Mouse (Mus musculus) lung, embryonic 15.5 days (tissue): ENCODE measurements around the gene Zbtb45. TPM values are rescaled to one million over a fixed set of nuclear protein-coding genes. Genes with fewer than 3 reads are reported as not detected.

Source experiments
- ATAC-seq: fragments of 200-750 bp; cut with Nextera tagmentation; 2 replicates; pipeline ENCODE4 v1.8.0; 2017; ENCODE audit warnings: moderate number of reproducible peaks, borderline replicate concordance; ENCODE audit not compliant: low FRiP score, low TSS enrichment; ENCODE audit errors: extremely low read depth
- H3K27ac ChIP-seq: fragments of 300-500 bp; sonication (generic); 2 replicates; pipeline ENCODE4 v1.5.1; 2015; ENCODE audit warnings: moderate library complexity, mild to moderate bottlenecking, inconsistent platforms
- H3K27me3 ChIP-seq: fragments of 300-500 bp; sonication (generic); 2 replicates; pipeline ENCODE4 v1.6.1; 2015; ENCODE audit warnings: inconsistent platforms
- H3K36me3 ChIP-seq: fragments of 300-500 bp; sonication (generic); 2 replicates; pipeline ENCODE4 v1.6.1; 2015; ENCODE audit warnings: inconsistent platforms
- H3K4me1 ChIP-seq: fragments of 300-500 bp; sonication (generic); 2 replicates; pipeline ENCODE4 v1.6.1; 2015; ENCODE audit warnings: inconsistent platforms
- H3K4me2 ChIP-seq: fragments of 300-500 bp; sonication (generic); 2 replicates; pipeline ENCODE4 v1.6.1; 2015; ENCODE audit warnings: inconsistent platforms, mild to moderate bottlenecking, moderate library complexity
- H3K4me3 ChIP-seq: fragments of 300-500 bp; sonication (generic); 2 replicates; pipeline ENCODE4 v1.5.1; 2015; ENCODE audit warnings: mild to moderate bottlenecking, inconsistent platforms
- H3K9ac ChIP-seq: fragments of 300-500 bp; sonication (generic); 2 replicates; pipeline ENCODE4 v1.6.1; 2015; ENCODE audit warnings: inconsistent platforms
- H3K9me3 ChIP-seq: fragments of 300-500 bp; sonication (generic); 2 replicates; pipeline ENCODE4 v1.6.1; 2016; ENCODE audit warnings: inconsistent platforms
- WGBS: fragments of 180-500 bp; shearing (Covaris S2); methylation state at CpG from one replicate; pipeline ENCODE4 v1.1.7; 2015; 5-methylcytosine and 5-hydroxymethylcytosine counted together
- polyA plus RNA-seq: library from polyadenylated mRNA; unstranded; fragments of >200 nt; fragmentation: Nextera tagmentation; extraction: Ambion mirVana; gene quantifications from 2 replicates; pipeline ENCODE4 v1.2.1, GENCODE M21; 2015

The Zbtb45 gene
- 24.8 and 27.8 TPM in 2 replicates for polyA plus RNA-seq

DNA sequence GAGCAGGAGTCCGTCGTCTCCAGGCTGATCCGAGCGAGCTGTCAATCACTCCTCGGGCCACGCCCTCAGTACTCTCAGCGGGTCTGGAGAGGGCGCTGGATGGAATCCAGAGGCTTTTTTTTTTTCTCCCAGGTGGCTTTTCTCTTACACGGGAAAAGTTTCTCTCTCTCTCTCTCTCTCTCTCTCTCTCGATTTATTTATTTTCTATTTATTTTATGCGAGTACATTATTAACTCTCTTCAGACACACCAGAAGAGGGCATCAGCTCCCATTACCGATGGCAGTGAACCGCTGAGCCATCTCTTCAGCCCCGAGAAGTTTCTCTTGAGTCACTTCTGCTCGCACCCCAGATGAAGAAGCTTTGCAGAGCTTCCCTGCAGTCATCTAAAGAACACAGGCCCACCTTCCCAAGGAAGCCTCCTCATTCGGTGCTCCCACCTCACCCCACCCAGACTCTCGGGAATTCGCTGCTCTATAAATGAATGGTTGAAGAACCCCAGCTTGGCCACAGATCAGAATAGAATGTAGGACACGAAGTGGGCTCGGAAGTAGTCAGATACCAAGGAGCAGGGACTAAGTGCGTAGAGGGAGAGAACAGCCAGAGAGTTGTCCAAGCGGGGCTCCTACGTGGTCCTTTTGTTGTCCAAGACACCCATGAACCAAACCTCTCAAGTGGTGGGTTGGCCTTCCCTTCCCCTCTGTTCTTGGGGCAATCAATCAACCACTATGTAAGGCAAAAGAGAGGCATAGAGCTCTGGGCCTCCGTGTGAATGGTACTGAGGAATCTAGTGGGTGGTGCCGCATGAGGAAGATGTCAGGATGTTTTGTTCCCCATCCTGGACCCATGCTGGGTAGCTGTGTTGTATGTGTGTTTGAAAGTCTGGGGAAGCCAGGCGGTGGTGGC is at the start of gene Zbtb45:
TSS of gene Zbtb45 (minus strand) at position 30 of the 904 bp plus-strand sequence.
- Histone ChIP-seq H3K4me1 (peaks cover 10% of the 10 kb centered on the region), H3K27ac (peak within 1 kb of the TSS; percentile 97), H3K36me3 (peaks cover 27% of the 10 kb centered on the region), H3K27me3 (no peaks in the 10 kb centered on the region), H3K4me2 (peak within 1 kb of the TSS; percentile 84), H3K9me3 (no peaks in the 10 kb centered on the region), H3K4me3 (peak within 1 kb of the TSS; percentile 74), H3K9ac (peak within 1 kb of the TSS; percentile 86)
- WGBS, result 10% methylated on average over 26 of the region's 26 CpGs
- no peak for ATAC-seq

- Histone ChIP-seq H3K4me1 (no peaks in the 10 kb centered on the region), H3K9me3 (no peaks in the 10 kb centered on the region), H3K4me2 (no peak overlapping the region), H3K9ac (no peak overlapping the region), H3K27ac (no peak overlapping the region), H3K4me3 (no peak overlapping the region), H3K36me3 (no peaks in the 10 kb centered on the region), H3K27me3 (no peaks in the 10 kb centered on the region)
- WGBS, result 92% methylated on average over 9 of the region's 9 CpGs
- no peak for ATAC-seq
These were observed 49.7 kb upstream of the Zbtb45 start for GRCm38 (mm10) chr7:13059536-13059935.

- Histone ChIP-seq H3K4me1 (peaks cover 5% of the 10 kb centered on the region), H3K4me2 (no peak overlapping the region), H3K9ac (no peak overlapping the region), H3K36me3 (no peaks in the 10 kb centered on the region), H3K27ac (no peak overlapping the region), H3K4me3 (no peak overlapping the region), H3K27me3 (no peaks in the 10 kb centered on the region), H3K9me3 (no peaks in the 10 kb centered on the region)
- WGBS, result 62% methylated on average over 8 of the region's 8 CpGs
- no peak for ATAC-seq
These were observed 47.3 kb upstream of the Zbtb45 start for GRCm38 (mm10) chr7:13056913-13057700.

- H3K36me3 ChIP-seq, result no peaks in the 10 kb centered on the region
- peak within 1 kb of the TSS; percentile 80 for H3K4me2 ChIP-seq
- ATAC-seq, result peak; percentile 91
- H3K27ac ChIP-seq, result peak within 1 kb of the TSS; percentile 88
- under 1% methylated on average over 41 of the region's 41 CpGs for WGBS
- H3K9me3 ChIP-seq, result no peaks in the 10 kb centered on the region
- H3K4me3 ChIP-seq, result peak within 1 kb of the TSS; percentile 66
- no peaks in the 10 kb centered on the region for H3K27me3 ChIP-seq
- peak within 1 kb of the TSS; percentile 64 for H3K9ac ChIP-seq
- peaks cover 5% of the 10 kb centered on the region for H3K4me1 ChIP-seq
These were observed 44.6 kb upstream of the Zbtb45 start, which contains the start of gene Mzf1 for GRCm38 (mm10) chr7:13054287-13055010. Gene Mzf1, minus strand, starts transcription at chr7:13054764.

- WGBS, result under 1% methylated on average over 15 of the region's 15 CpGs
- Histone ChIP-seq H3K4me2 (peak overlapping the region; percentile 80), H3K27ac (peak overlapping the region; percentile 88), H3K27me3 (no peaks in the 10 kb centered on the region), H3K9me3 (no peaks in the 10 kb centered on the region), H3K36me3 (no peaks in the 10 kb centered on the region), H3K4me1 (peaks cover 5% of the 10 kb centered on the region), H3K9ac (peak overlapping the region; percentile 64), H3K4me3 (peak overlapping the region; percentile 66)
- no peak for ATAC-seq
These were observed 44.1 kb upstream of the Zbtb45 start for GRCm38 (mm10) chr7:13053961-13054286.

DNA sequence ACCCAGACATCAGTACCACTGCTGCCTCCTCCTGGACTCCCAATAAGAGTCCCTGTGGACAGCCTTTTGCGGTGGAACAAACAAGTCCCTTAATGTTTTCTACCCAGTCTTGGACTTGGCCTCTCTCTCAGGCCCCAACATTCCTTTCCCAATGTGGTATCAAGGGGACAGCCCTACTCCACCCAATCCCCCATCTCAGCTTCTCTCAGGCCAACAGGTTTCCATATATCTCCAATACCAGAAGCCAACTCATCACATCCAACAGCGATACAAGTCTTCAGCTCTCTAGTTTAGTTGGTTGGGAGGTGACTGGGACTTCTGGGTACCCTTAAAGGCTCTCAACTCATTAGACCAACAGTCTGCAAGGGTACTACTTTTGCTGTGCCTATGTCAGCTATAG is 43.7 kb upstream of the Zbtb45 start:
- Histone ChIP-seq H3K27ac (no peak overlapping the region), H3K4me3 (peak overlapping the region; percentile 66), H3K9ac (peak overlapping the region; percentile 64; the same call in 1 of the 2 replicates), H3K4me1 (peaks cover 5% of the 10 kb centered on the region), H3K36me3 (no peaks in the 10 kb centered on the region), H3K27me3 (no peaks in the 10 kb centered on the region), H3K9me3 (no peaks in the 10 kb centered on the region), H3K4me2 (peak overlapping the region; percentile 80)
- WGBS, result 83% methylated on average over 2 of the region's 2 CpGs
- no peak for ATAC-seq

DNA sequence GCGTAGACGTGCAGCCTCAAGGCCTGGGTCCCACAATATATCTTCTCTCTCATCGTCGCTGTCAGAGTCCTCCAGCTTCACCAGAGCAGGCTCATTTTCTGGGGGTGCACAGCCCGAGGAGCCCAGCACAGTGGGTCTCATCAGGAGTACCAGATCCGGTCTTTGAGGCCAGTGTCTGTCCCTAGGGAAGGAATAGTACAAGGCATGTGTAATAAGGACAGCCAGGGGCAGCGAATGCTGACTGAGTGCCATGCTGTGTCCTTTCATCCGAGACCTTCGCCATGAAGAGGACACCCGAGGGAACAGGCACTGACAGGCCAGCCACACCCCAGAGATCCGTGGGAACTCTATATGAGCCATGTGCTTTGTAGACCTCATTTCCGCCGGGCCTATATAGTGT is 43.2 kb upstream of the Zbtb45 start:
- no peaks in the 10 kb centered on the region for H3K36me3 ChIP-seq
- H3K27me3 ChIP-seq, result no peaks in the 10 kb centered on the region
- H3K9ac ChIP-seq, result no peak overlapping the region
- no peaks in the 10 kb centered on the region for H3K9me3 ChIP-seq
- H3K27ac ChIP-seq, result no peak overlapping the region
- WGBS, result 89% methylated on average over 13 of the region's 13 CpGs
- ATAC-seq, result no peak
- peaks cover 5% of the 10 kb centered on the region for H3K4me1 ChIP-seq
- H3K4me2 ChIP-seq, result no peak overlapping the region
- H3K4me3 ChIP-seq, result no peak overlapping the region

DNA sequence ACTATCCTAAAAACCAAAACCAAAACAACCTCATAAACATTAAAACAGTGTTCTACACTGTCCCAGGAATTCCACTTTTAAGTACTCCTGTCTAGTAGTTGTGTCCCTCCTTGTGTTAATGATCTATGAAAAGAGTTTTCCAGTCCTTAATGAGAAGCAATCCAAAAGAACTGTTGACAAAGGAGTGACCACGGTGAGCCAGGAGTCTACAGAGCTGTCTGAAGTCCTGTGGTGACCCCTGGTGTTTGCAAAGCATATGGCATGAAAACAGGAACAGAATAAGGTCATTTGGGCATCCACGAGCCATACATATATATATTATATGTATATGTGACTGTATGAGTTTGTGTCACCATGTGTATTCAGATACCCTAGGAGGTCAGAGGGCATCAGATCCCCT is 36.2 kb upstream of the Zbtb45 start:
- Histone ChIP-seq H3K9ac (no peak overlapping the region), H3K9me3 (no peaks in the 10 kb centered on the region), H3K27ac (no peak overlapping the region), H3K36me3 (no peaks in the 10 kb centered on the region), H3K4me2 (no peak overlapping the region), H3K27me3 (peaks cover 42% of the 10 kb centered on the region), H3K4me1 (peaks cover 13% of the 10 kb centered on the region), H3K4me3 (no peak overlapping the region)
- ATAC-seq, result peak; percentile 50; the same call in 1 of the 2 replicates
- WGBS, result 2% methylated on average over 2 of the region's 2 CpGs

DNA sequence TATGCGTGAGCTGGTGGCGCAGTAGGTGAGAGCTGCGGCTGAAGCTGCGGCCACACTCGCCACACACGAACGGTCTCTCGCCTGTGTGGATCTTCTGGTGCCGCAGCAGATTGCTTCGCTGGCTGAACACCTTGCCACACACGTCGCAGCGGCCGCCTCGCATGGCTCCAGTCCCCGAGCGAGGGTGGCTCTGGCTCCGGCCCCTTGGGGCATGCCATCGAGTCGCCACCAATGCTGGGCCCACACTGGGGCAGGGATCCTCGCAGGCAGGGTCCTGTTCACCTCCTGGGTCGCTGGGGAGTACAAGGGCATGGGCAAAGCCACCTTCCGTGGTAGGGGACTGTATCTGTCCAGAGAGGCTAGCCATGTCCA is 34.4 kb upstream of the Zbtb45 start:
- H3K36me3 ChIP-seq, result no peaks in the 10 kb centered on the region
- H3K9me3 ChIP-seq, result no peaks in the 10 kb centered on the region
- no peak overlapping the region for H3K27ac ChIP-seq
- peak overlapping the region; percentile 50; the same call in 1 of the 2 replicates for H3K9ac ChIP-seq
- peaks cover 14% of the 10 kb centered on the region for H3K4me1 ChIP-seq
- 2% methylated on average over 23 of the region's 23 CpGs for WGBS
- H3K4me2 ChIP-seq, result peak overlapping the region; percentile 94
- H3K27me3 ChIP-seq, result peaks cover 42% of the 10 kb centered on the region
- ATAC-seq, result no peak
- H3K4me3 ChIP-seq, result peak overlapping the region; percentile 48

DNA sequence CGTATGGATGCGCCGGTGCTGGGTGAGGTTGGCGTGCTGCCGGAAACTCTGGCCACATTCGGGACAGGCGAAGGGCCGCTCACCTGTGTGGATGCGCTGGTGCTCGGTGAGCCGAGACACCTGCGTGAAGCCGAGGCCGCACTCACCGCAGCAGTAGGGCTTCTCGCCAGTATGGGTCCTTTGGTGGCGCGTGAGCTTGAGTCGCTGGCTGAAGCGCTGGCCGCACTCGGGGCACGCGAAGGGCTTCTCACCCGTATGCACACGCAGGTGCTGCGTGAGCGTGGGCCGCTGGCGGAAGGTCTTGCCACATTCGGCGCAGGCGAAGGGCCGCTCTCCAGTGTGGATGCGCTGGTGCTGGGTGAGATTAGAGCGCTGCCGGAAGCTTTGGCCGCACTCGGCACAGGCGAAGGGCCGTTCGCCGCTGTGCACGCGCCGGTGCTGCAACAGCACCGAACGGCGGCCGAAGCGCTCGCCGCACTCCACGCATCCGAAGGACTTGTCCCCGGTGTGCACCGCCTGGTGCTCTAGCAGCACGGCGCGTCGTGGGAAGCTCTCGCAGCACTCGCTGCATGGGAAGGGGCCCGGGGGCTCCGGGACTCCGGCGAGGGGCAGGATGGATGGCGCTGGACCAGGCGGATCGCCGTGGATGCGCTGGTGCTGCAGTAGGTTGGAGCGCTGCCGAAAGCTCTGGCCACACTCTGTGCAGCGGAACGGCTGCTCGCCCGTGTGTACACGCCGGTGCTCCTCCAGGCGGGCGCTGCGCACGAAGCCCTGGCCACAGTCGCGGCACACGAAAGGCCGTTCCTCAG is 33.8 kb upstream of the Zbtb45 start:
- no peaks in the 10 kb centered on the region for H3K36me3 ChIP-seq
- peak overlapping the region; percentile 50 for H3K9ac ChIP-seq
- ATAC-seq, result peak; percentile 35; the same call in 1 of the 2 replicates
- 4% methylated on average over 88 of the region's 88 CpGs for WGBS
- H3K27ac ChIP-seq, result no peak overlapping the region
- peak overlapping the region; percentile 48 for H3K4me3 ChIP-seq
- H3K4me2 ChIP-seq, result peak overlapping the region; percentile 94
- peaks cover 20% of the 10 kb centered on the region for H3K4me1 ChIP-seq
- H3K9me3 ChIP-seq, result no peaks in the 10 kb centered on the region
- peaks cover 42% of the 10 kb centered on the region for H3K27me3 ChIP-seq

- WGBS, result 37% methylated on average over 16 of the region's 16 CpGs
- Histone ChIP-seq H3K27ac (no peak overlapping the region), H3K36me3 (no peaks in the 10 kb centered on the region), H3K9me3 (no peaks in the 10 kb centered on the region), H3K27me3 (peaks cover 42% of the 10 kb centered on the region), H3K4me3 (peak overlapping the region; percentile 48), H3K4me2 (peak overlapping the region; percentile 94), H3K9ac (0 out of 2 replicates have a peak overlapping the region, but pooled peaks have one; percentile 50), H3K4me1 (peaks cover 21% of the 10 kb centered on the region)
- no peak for ATAC-seq
These were observed 33.2 kb upstream of the Zbtb45 start for GRCm38 (mm10) chr7:13043120-13043444.
